Mouse (Mus musculus): ENCODE data around the gene Trcg1.
A peak's percentile ranks its signal among the peaks of the same experiment; 100 is the strongest.

Trcg1 gene

DNA sequence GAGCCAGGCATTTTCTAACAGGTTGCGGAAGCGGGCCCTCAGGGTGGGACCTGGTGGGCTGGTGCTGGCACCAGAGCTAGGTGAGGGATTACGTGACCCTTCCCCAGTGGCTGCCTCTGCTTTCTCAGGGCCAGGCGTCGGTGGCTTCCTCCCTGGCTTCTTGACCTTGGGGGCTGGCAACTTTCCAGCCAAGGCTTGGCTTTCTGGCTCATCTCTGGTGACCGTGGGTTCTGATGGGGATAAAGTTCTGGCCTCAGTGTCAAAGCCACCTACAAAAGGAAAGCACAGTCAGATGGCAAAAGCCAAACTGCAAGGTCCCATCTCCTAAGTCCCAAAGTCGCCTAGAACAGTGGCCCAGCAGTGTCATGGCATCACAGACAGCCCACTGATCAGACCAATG lies 17.7 kb downstream of the Trcg1 start:
- TF ChIP-seq CTCF (conservative IDR thresholded peaks at IDR 0.05; ENCODE audit: low read length) = no peak
- TF ChIP-seq NANOG (IDR thresholded peaks at IDR 0.05; ENCODE audit: borderline replicate concordance, low read length) = no peak
- TF ChIP-seq POU5F1 (IDR thresholded peaks at IDR 0.05; ENCODE audit: borderline replicate concordance, low read length) = no peak
- peaks cover 15% of the 10 kb centered on the region for H3K9me3 ChIP-seq (ENCODE audit: low read length)
- H3K4me3 ChIP-seq (replicated peaks; ENCODE audit: low read length) = no peak overlapping the region

GRCm38 (mm10) chr9:57254823-57255495 lies 18.6 kb downstream of the Trcg1 start:
- peaks cover 15% of the 10 kb centered on the region for H3K9me3 ChIP-seq (ENCODE audit: low read length)
- H3K27me3 ChIP-seq (ENCODE audit: insufficient read depth, low read length) = no peaks in the 10 kb centered on the region
- H3K4me1 ChIP-seq (replicated peaks; ENCODE audit: low read depth, low read length) = peaks cover 76% of the 10 kb centered on the region
- TF ChIP-seq POU5F1 (IDR thresholded peaks at IDR 0.05; ENCODE audit: borderline replicate concordance, low read length) (no peak), CTCF (conservative IDR thresholded peaks at IDR 0.05; ENCODE audit: low read length) (no peak), NANOG (IDR thresholded peaks at IDR 0.05; ENCODE audit: borderline replicate concordance, low read length) (no peak)
- peaks cover 80% of the 10 kb centered on the region for H3K36me3 ChIP-seq (ENCODE audit: insufficient read depth, low read length)
- H3K4me3 ChIP-seq (replicated peaks; ENCODE audit: low read length) = peak overlapping the region; percentile 37; the same call in 1 of the 2 replicates

More for the DNA sequence above, 17.7 kb downstream of the Trcg1 start:
- H3K27me3 ChIP-seq (ENCODE audit: insufficient read depth, low read length) = no peaks in the 10 kb centered on the region
- peaks cover 68% of the 10 kb centered on the region for H3K4me1 ChIP-seq (replicated peaks; ENCODE audit: low read depth, low read length)
- H3K36me3 ChIP-seq (ENCODE audit: insufficient read depth, low read length) = peaks cover 78% of the 10 kb centered on the region

- H3K4me3 ChIP-seq (replicated peaks; ENCODE audit: low read length) = peak overlapping the region; percentile 57
- H3K27me3 ChIP-seq (ENCODE audit: insufficient read depth, low read length) = peaks cover 11% of the 10 kb centered on the region
- H3K9me3 ChIP-seq (ENCODE audit: low read length) = peaks cover 6% of the 10 kb centered on the region
- peaks cover 72% of the 10 kb centered on the region for H3K36me3 ChIP-seq (ENCODE audit: insufficient read depth, low read length)
- TF ChIP-seq CTCF (conservative IDR thresholded peaks at IDR 0.05; ENCODE audit: low read length) (no peak), NANOG (IDR thresholded peaks at IDR 0.05; ENCODE audit: borderline replicate concordance, low read length) (no peak), POU5F1 (IDR thresholded peaks at IDR 0.05; ENCODE audit: borderline replicate concordance, low read length) (no peak)
- H3K4me1 ChIP-seq (replicated peaks; ENCODE audit: low read depth, low read length) = peaks cover 88% of the 10 kb centered on the region
Measured at GRCm38 (mm10) chr9:57256309-57256708, 20.0 kb downstream of the Trcg1 start.

- Histone ChIP-seq H3K36me3 (ENCODE audit: insufficient read depth, low read length) (peaks cover 66% of the 10 kb centered on the region), H3K9me3 (ENCODE audit: low read length) (no peaks in the 10 kb centered on the region; the same call in 1 of the 2 replicates), H3K4me1 (replicated peaks; ENCODE audit: low read depth, low read length) (peaks cover 87% of the 10 kb centered on the region), H3K27me3 (ENCODE audit: insufficient read depth, low read length) (peaks cover 16% of the 10 kb centered on the region), H3K4me3 (replicated peaks; ENCODE audit: low read length) (peak overlapping the region; percentile 57)
- no peak for TF ChIP-seq POU5F1 (IDR thresholded peaks at IDR 0.05; ENCODE audit: borderline replicate concordance, low read length)
- no peak for TF ChIP-seq CTCF (conservative IDR thresholded peaks at IDR 0.05; ENCODE audit: low read length)
- no peak for TF ChIP-seq NANOG (IDR thresholded peaks at IDR 0.05; ENCODE audit: borderline replicate concordance, low read length)
Measured at GRCm38 (mm10) chr9:57256861-57257260, 20.5 kb downstream of the Trcg1 start.

GRCm38 (mm10) chr9:57257627-57258026 lies 21.3 kb downstream of the Trcg1 start:
- H3K36me3 ChIP-seq (ENCODE audit: insufficient read depth, low read length) = peaks cover 58% of the 10 kb centered on the region

GRCm38 (mm10) chr9:57259736-57260135 lies 23.4 kb downstream of the Trcg1 start:
- H3K27me3 ChIP-seq (ENCODE audit: insufficient read depth, low read length) = peaks cover 33% of the 10 kb centered on the region
- peaks cover 79% of the 10 kb centered on the region for H3K4me1 ChIP-seq (replicated peaks; ENCODE audit: low read depth, low read length)
- no peaks in the 10 kb centered on the region for H3K9me3 ChIP-seq (ENCODE audit: low read length)
- TF ChIP-seq CTCF (conservative IDR thresholded peaks at IDR 0.05; ENCODE audit: low read length) (peak; percentile 79), NANOG (IDR thresholded peaks at IDR 0.05; ENCODE audit: borderline replicate concordance, low read length) (no peak)
- H3K36me3 ChIP-seq (ENCODE audit: insufficient read depth, low read length) = peaks cover 41% of the 10 kb centered on the region
- no peak overlapping the region for H3K4me3 ChIP-seq (replicated peaks; ENCODE audit: low read length)

More at GRCm38 (mm10) chr9:57257627-57258026, 21.3 kb downstream of the Trcg1 start:
- peaks cover 17% of the 10 kb centered on the region for H3K27me3 ChIP-seq (ENCODE audit: insufficient read depth, low read length)
- H3K4me3 ChIP-seq (replicated peaks; ENCODE audit: low read length) = 0 out of 2 replicates have a peak overlapping the region, but pooled peaks have one; percentile 3
- H3K9me3 ChIP-seq (ENCODE audit: low read length) = no peaks in the 10 kb centered on the region
- TF ChIP-seq NANOG (IDR thresholded peaks at IDR 0.05; ENCODE audit: borderline replicate concordance, low read length) (no peak), CTCF (conservative IDR thresholded peaks at IDR 0.05; ENCODE audit: low read length) (no peak), POU5F1 (IDR thresholded peaks at IDR 0.05; ENCODE audit: borderline replicate concordance, low read length) (no peak)
- peaks cover 82% of the 10 kb centered on the region for H3K4me1 ChIP-seq (replicated peaks; ENCODE audit: low read depth, low read length)

DNA sequence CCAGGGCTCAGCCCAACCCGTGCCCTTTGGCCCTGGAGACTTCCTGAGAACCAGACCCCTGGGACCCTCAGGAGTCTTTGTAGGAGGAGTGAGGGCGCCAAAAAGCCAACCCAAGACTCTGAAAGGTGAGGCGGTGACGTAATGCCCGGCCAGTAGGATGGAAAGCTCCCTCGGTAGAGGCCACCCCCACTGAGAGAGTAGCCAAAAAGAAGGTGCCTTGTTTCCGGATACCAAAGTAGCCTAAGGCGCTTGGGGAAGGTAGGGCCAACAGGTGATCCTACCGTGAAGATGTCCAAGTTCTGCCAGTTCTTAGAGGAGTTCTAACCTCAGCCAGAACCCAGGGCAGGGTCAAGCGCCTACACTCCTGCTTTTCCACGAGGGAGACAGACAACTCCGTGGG lies 24.6 kb downstream of the Trcg1 start:
- Histone ChIP-seq H3K36me3 (ENCODE audit: insufficient read depth, low read length) (peaks cover 33% of the 10 kb centered on the region), H3K9me3 (ENCODE audit: low read length) (no peaks in the 10 kb centered on the region), H3K27me3 (ENCODE audit: insufficient read depth, low read length) (peaks cover 43% of the 10 kb centered on the region), H3K4me1 (replicated peaks; ENCODE audit: low read depth, low read length) (peaks cover 68% of the 10 kb centered on the region), H3K4me3 (replicated peaks; ENCODE audit: low read length) (peak overlapping the region; percentile 91)
- no peak for TF ChIP-seq POU5F1 (IDR thresholded peaks at IDR 0.05; ENCODE audit: borderline replicate concordance, low read length)
- no peak for TF ChIP-seq NANOG (IDR thresholded peaks at IDR 0.05; ENCODE audit: borderline replicate concordance, low read length)

DNA sequence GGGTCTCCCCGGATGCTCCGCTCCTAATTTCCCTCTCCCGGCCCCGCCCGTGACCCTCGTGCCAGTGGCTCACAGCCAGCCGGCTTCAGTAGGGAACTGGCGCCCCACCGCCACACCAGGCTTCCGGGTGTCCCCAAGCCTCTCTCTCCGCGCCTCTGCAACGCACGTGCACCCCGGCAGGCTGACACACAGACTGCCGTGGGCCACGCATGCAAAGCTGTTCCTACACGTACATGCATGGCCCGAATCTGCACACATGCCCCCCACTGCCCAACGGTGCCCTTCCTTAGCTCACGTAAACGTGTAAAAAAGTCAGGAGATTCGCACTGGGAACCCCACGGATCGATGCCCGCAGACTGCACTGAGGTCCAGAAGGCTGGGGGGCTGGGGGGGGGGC lies 25.2 kb downstream of the Trcg1 start:
- Histone ChIP-seq H3K36me3 (ENCODE audit: insufficient read depth, low read length) (peaks cover 27% of the 10 kb centered on the region), H3K27me3 (ENCODE audit: insufficient read depth, low read length) (peaks cover 49% of the 10 kb centered on the region), H3K9me3 (ENCODE audit: low read length) (no peaks in the 10 kb centered on the region), H3K4me1 (replicated peaks; ENCODE audit: low read depth, low read length) (peaks cover 66% of the 10 kb centered on the region), H3K4me3 (replicated peaks; ENCODE audit: low read length) (peak overlapping the region; percentile 91)
- TF ChIP-seq CTCF (conservative IDR thresholded peaks at IDR 0.05; ENCODE audit: low read length) (no peak), POU5F1 (IDR thresholded peaks at IDR 0.05; ENCODE audit: borderline replicate concordance, low read length) (no peak), NANOG (IDR thresholded peaks at IDR 0.05; ENCODE audit: borderline replicate concordance, low read length) (no peak)

Measured in E14TG2a.4 (cell line).